ENCODE assay signal across 21 mouse cellular contexts in the genomic region with DNA sequence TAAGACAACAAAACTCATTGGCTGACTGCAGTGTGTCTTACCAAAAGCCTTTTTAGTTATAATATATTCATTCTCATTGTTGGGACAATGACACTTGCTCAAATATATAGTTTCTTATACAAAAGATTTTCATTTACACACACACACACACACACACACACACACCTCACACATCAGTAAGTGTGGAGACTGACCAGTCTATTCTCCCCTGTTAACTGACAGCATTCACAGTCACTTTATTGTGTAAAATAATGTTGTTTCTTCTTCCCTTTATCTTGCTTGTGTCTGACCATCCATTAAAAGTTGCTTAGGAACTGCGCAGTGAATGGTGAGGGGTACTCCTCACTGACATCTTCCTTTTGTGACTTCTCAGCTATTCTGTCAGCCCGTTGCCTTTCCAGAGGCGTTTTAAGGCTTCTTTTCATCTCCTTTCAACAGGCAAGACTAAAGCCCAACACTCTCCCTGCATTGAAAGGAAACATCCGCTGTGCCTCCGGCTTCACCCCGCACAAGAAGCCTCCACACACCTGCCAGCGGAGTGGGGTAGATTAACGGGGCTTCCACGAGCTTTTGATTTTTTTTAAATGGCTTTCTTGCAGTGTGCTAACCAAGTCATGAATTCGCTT.
DNase-seq lines count a peak whose midpoint lies in the region; ATAC-seq lines count a peak whose summit lies in the region.
"Had no signal": no experiment of that assay in that cellular context is flagged by ENCODE, and none has a peak within 500 bp of the region (broad histone marks: within the 10 kb centered on the region; RNA-seq: fewer than 3 reads in every experiment).

No protein-coding gene starts in this region.

- H3K4me1 ChIP-seq in forebrain, embryonic 13.5 days = no peaks in the 10 kb centered on the region
- peaks cover 10% of the 10 kb centered on the region for H3K4me1 ChIP-seq in forebrain, embryonic 10.5 days
- H3K4me1 ChIP-seq in hindbrain, embryonic 15.5 days (replicated peaks) = no peaks in the 10 kb centered on the region
- H3K4me1 ChIP-seq in midbrain, embryonic 15.5 days = no peaks in the 10 kb centered on the region
- H3K4me1 ChIP-seq: embryonic facial prominence, embryonic 12.5 days; heart, embryonic 13.5 days had no signal

- H3K9me3 ChIP-seq in forebrain, embryonic 13.5 days (replicated peaks) = no peaks in the 10 kb centered on the region
- no peaks in the 10 kb centered on the region for H3K9me3 ChIP-seq in forebrain, embryonic 10.5 days
- no peaks in the 10 kb centered on the region for H3K9me3 ChIP-seq in hindbrain, embryonic 15.5 days
- H3K9me3 ChIP-seq in midbrain, embryonic 15.5 days = no peaks in the 10 kb centered on the region
- H3K9me3 ChIP-seq: embryonic facial prominence, embryonic 12.5 days; G1E; heart, embryonic 13.5 days had no signal

- H3K36me3 ChIP-seq in forebrain, embryonic 13.5 days (ENCODE audit: poor library complexity, severe bottlenecking) = no peaks in the 10 kb centered on the region
- no peaks in the 10 kb centered on the region for H3K36me3 ChIP-seq in forebrain, embryonic 10.5 days (replicated peaks)
- H3K36me3 ChIP-seq in hindbrain, embryonic 15.5 days = no peaks in the 10 kb centered on the region
- H3K36me3 ChIP-seq in midbrain, embryonic 15.5 days (replicated peaks) = no peaks in the 10 kb centered on the region
- H3K36me3 ChIP-seq: embryonic facial prominence, embryonic 12.5 days; G1E; heart, embryonic 13.5 days had no signal

- H3K27ac ChIP-seq in forebrain, embryonic 13.5 days = no peak overlapping the region
- no peak overlapping the region for H3K27ac ChIP-seq in forebrain, embryonic 10.5 days
- H3K27ac ChIP-seq in hindbrain, embryonic 15.5 days (replicated peaks) = no peak overlapping the region
- no peak overlapping the region for H3K27ac ChIP-seq in midbrain, embryonic 15.5 days
- H3K27ac ChIP-seq: embryonic facial prominence, embryonic 12.5 days; heart, embryonic 13.5 days had no signal

- WGBS in forebrain, embryonic 13.5 days = 12% methylated on average over 10 of the region's 10 CpGs
- 25% methylated on average over 10 of the region's 10 CpGs for WGBS in forebrain, embryonic 10.5 days
- 10% methylated on average over 10 of the region's 10 CpGs for WGBS in hindbrain, embryonic 15.5 days
- WGBS in midbrain, embryonic 15.5 days = 5% methylated on average over 10 of the region's 10 CpGs

- H3K27me3 ChIP-seq in forebrain, embryonic 13.5 days = 0 out of 2 replicates have a peak, but pooled peaks cover 2% of the 10 kb centered on the region
- H3K27me3 ChIP-seq in forebrain, embryonic 10.5 days (ENCODE audit: poor library complexity, severe bottlenecking) = peaks cover 25% of the 10 kb centered on the region
- H3K27me3 ChIP-seq in hindbrain, embryonic 15.5 days = peaks cover 9% of the 10 kb centered on the region
- H3K27me3 ChIP-seq in midbrain, embryonic 15.5 days (replicated peaks) = no peaks in the 10 kb centered on the region
- H3K27me3 ChIP-seq: embryonic facial prominence, embryonic 12.5 days; heart, embryonic 13.5 days had no signal

- H3K4me3 ChIP-seq in forebrain, embryonic 13.5 days = no peak overlapping the region
- no peak overlapping the region for H3K4me3 ChIP-seq in forebrain, embryonic 10.5 days
- no peak overlapping the region for H3K4me3 ChIP-seq in hindbrain, embryonic 15.5 days
- peak overlapping the region; percentile 12; the same call in 1 of the 2 replicates for H3K4me3 ChIP-seq in midbrain, embryonic 15.5 days
- H3K4me3 ChIP-seq: embryonic facial prominence, embryonic 12.5 days; heart, embryonic 13.5 days had no signal

- no peak for DNase-seq in forebrain, embryonic 10.5 days (ENCODE audit: extremely low spot score, low spot score)
- peak; percentile 43 for DNase-seq in embryo, embryonic 10.5 days (ENCODE audit: low spot score)
- DNase-seq in liver = no peak
- DNase-seq in adrenal gland, adult (ENCODE audit: inconsistent age in 2 of 2, low spot score in 1 of 2) = no peak
- no peak for DNase-seq in adrenal gland, adult 8-10 months
- DNase-seq: adrenal gland, adult 2 months; cerebellum, adult 11 months; cerebellum, postnatal 25 days; heart, adult 11 months; heart, postnatal 4 days; kidney, postnatal 25 days; layer of hippocampus, adult 9-11 months; lung, postnatal 14 days had no signal

- H3K4me2 ChIP-seq in forebrain, embryonic 13.5 days = no peak overlapping the region
- H3K4me2 ChIP-seq in hindbrain, embryonic 15.5 days = peak overlapping the region; percentile 25
- H3K4me2 ChIP-seq in midbrain, embryonic 15.5 days = peak overlapping the region; percentile 39
- H3K4me2 ChIP-seq: embryonic facial prominence, embryonic 12.5 days; heart, embryonic 13.5 days had no signal

- peak; percentile 53; the same call in 1 of the 2 replicates for ATAC-seq in forebrain, embryonic 13.5 days
- ATAC-seq in hindbrain, embryonic 15.5 days (ENCODE audit: low FRiP score, low read depth) = 0 out of 2 replicates have a peak, but pooled peaks have one; percentile 8
- ATAC-seq in midbrain, embryonic 15.5 days (replicated peaks) = peak; percentile 89
- ATAC-seq: CD4-positive, CD25-positive, alpha-beta regulatory T cell, adult 4 months; intestine, postnatal 0 days had no signal

- no peak overlapping the region for H3K9ac ChIP-seq in forebrain, embryonic 13.5 days
- H3K9ac ChIP-seq in hindbrain, embryonic 15.5 days = no peak overlapping the region
- H3K9ac ChIP-seq in midbrain, embryonic 15.5 days = no peak overlapping the region
- H3K9ac ChIP-seq: embryonic facial prominence, embryonic 12.5 days; heart, embryonic 13.5 days had no signal

Comparison
In these comparisons a context has a peak if more than half of its experiments do, and no peak if none do; other contexts are left out.
1. ATAC-seq: peak in every context shown above with its lines; median percentile 89 in midbrain, embryonic 15.5 days; 53 in forebrain, embryonic 13.5 days; 8 in hindbrain, embryonic 15.5 days.